In genomic region chr6:68201448-68201847, GRCm38 (mm10) we compare ENCODE assay signal across 11 mouse cellular contexts.
DNase-seq lines count a peak whose midpoint lies in the region; TF ChIP-seq lines count a peak whose summit lies in the region.
"Had no signal": no experiment of that assay in that cellular context is flagged by ENCODE, and none has a peak within 500 bp of the region (broad histone marks: within the 10 kb centered on the region; RNA-seq: fewer than 3 reads in every experiment).

No protein-coding gene starts in this region.

- no peaks in the 10 kb centered on the region for H3K27me3 ChIP-seq in MEL (ENCODE audit: control insufficient read depth in 1 of 2, insufficient read depth in 2 of 2, low read length in 2 of 2)
- H3K27me3 ChIP-seq: midbrain, embryonic 13.5 days had no signal

- H3K36me3 ChIP-seq in MEL (ENCODE audit: control insufficient read depth in 1 of 2, insufficient read depth in 2 of 2, low read length in 2 of 2): no peaks in the 10 kb centered on the region
- H3K36me3 ChIP-seq: midbrain, embryonic 13.5 days had no signal

- no peak overlapping the region for H3K4me3 ChIP-seq in left cerebral cortex, adult 2 months
- H3K4me3 ChIP-seq in MEL (ENCODE audit: control insufficient read depth in 1 of 2, insufficient read depth in 1 of 2, low read depth in 2 of 2, low read length in 2 of 2): no peak overlapping the region
- H3K4me3 ChIP-seq: midbrain, embryonic 13.5 days had no signal

- no peaks in the 10 kb centered on the region for H3K4me1 ChIP-seq in MEL (ENCODE audit: control insufficient read depth in 1 of 2, insufficient read depth in 2 of 2, low read length in 2 of 2)
- H3K4me1 ChIP-seq: midbrain, embryonic 13.5 days had no signal

- intact Hi-C loops in left cerebral cortex, adult 2 months (cut with DNase I): loop anchor here (5.0 kb wide), 1 partner anchor 406 kb away; no protein-coding TSS in a partner anchor
- intact Hi-C loops in left cerebral cortex, postnatal 10 days (cut with DNase I): no loop called here
- intact Hi-C loops in left cerebral cortex, postnatal 25 days (cut with DNase I): no loop called here

- no peaks in the 10 kb centered on the region for H3K9me3 ChIP-seq in MEL (replicated peaks; ENCODE audit: insufficient read depth, low read length)
- H3K9me3 ChIP-seq: midbrain, embryonic 13.5 days had no signal

- no peak overlapping the region for H3K9ac ChIP-seq in MEL (ENCODE audit: control insufficient read depth, low read depth, low read length, poor library complexity, severe bottlenecking)
- H3K9ac ChIP-seq: midbrain, embryonic 13.5 days had no signal

- no peak overlapping the region for H3K27ac ChIP-seq in left cerebral cortex, adult 2 months
- no peak overlapping the region for H3K27ac ChIP-seq in MEL (ENCODE audit: control insufficient read depth, low read depth, low read length)
- H3K27ac ChIP-seq: midbrain, embryonic 13.5 days had no signal

- TF ChIP-seq CTCF in left cerebral cortex, adult 2 months (IDR thresholded peaks at IDR 0.05): peak; percentile 31
- TF ChIP-seq CTCF in MEL (IDR thresholded peaks at IDR 0.05 in 2 of 3, conservative IDR thresholded peaks at IDR 0.05 in 1 of 3; ENCODE audit: control insufficient read depth in 1 of 3, insufficient read depth in 1 of 3, low read depth in 2 of 3, low read length in 3 of 3, poor library complexity in 1 of 3, severe bottlenecking in 1 of 3): peak in 1 of 3 experiments; percentile 38; a peak in 3 of 6 replicates

- no peak for TF ChIP-seq POLR2A in MEL (IDR thresholded peaks at IDR 0.05; ENCODE audit: control insufficient read depth in 1 of 2, insufficient read depth in 1 of 2, low read depth in 1 of 2, low read length in 2 of 2, poor library complexity in 1 of 2)

- peak; percentile 10 for DNase-seq in adrenal gland, postnatal 14 days
- DNase-seq in adrenal gland, postnatal 25 days: no peak
- no peak for DNase-seq in left cerebral cortex, adult 2 months (ENCODE audit: extremely low spot score in 1 of 2, low spot score in 2 of 2)
- no peak for DNase-seq in left cerebral cortex, postnatal 10 days (ENCODE audit: extremely low spot score in 1 of 2, low spot score in 2 of 2)
- peak; percentile 8 for DNase-seq in MEL (ENCODE audit: low read depth, low spot score)
- DNase-seq in left cerebral cortex, postnatal 25 days (ENCODE audit: low spot score in 2 of 2): peak; percentile 1 to 7
- DNase-seq in cerebellum, postnatal 25 days: no peak
- DNase-seq in lung, postnatal 14 days: no peak
- DNase-seq: adrenal gland, adult 2 months; cerebellum, postnatal 36 days had no signal

- no peaks in the 10 kb centered on the region for H3K79me2 ChIP-seq in MEL (ENCODE audit: control insufficient read depth, insufficient read depth, low read length, poor library complexity)

- no peak for TF ChIP-seq EP300 in MEL (IDR thresholded peaks at IDR 0.05; ENCODE audit: low read depth in 1 of 2, low read length in 2 of 2)

- TF ChIP-seq RAD21 in MEL (IDR thresholded peaks at IDR 0.05; ENCODE audit: low read depth, low read length): peak; percentile 46

TF ChIP-seq in MEL, 35 proteins besides CTCF, POLR2A, EP300 and RAD21:
- TF ChIP-seq ZC3H11A (IDR thresholded peaks at IDR 0.05; ENCODE audit: low read depth, low read length) (0 out of 2 replicates have a peak, but pooled peaks have one; percentile 13), MYC (IDR thresholded peaks at IDR 0.05; ENCODE audit: low read depth, low read length) (no peak), SMC3 (IDR thresholded peaks at IDR 0.05; ENCODE audit: low read depth, low read length) (peak; percentile 33; the same call in 1 of the 2 replicates)

Comparison
In these comparisons a context has a peak if more than half of its experiments do, and no peak if none do; other contexts are left out.
1. DNase-seq: peak in adrenal gland, postnatal 14 days (single experiment), MEL (single experiment) and left cerebral cortex, postnatal 25 days (2 of 2); none in adrenal gland, postnatal 25 days (single experiment), left cerebral cortex, adult 2 months (0 of 2), left cerebral cortex, postnatal 10 days (0 of 2), cerebellum, postnatal 25 days (0 of 2) and lung, postnatal 14 days (single experiment).